Mouse (Mus musculus): Measurements from ENCODE around the gene Sult2b1. TPM values are rescaled to one million over a fixed set of nuclear protein-coding genes. Genes with fewer than 3 reads are reported as not detected.
A peak's percentile ranks its signal among the peaks of the same experiment; 100 is the strongest.

Sult2b1 gene
- polyA plus RNA-seq (2012): 0.04 TPM in 1 of 2 replicates, not detected in the other

GRCm38 (mm10) chr7:45784524-45785372 lies at the start of gene Sult2b1:
Gene Sult2b1, minus strand, starts transcription at chr7:45784669.
- H3K36me3 ChIP-seq (ENCODE audit: control insufficient read depth): no peaks in the 10 kb centered on the region
- H3K9me3 ChIP-seq (ENCODE audit: control insufficient read depth, low read length): peaks cover 3% of the 10 kb centered on the region; the same call in 1 of the 2 replicates
- H3K27me3 ChIP-seq (ENCODE audit: control insufficient read depth): peaks cover 78% of the 10 kb centered on the region
- peak within 1 kb of the TSS; percentile 53 for H3K4me3 ChIP-seq (replicated peaks)
- TF ChIP-seq GATA1 (IDR thresholded peaks at IDR 0.05; ENCODE audit: low read length): no peak
- TF ChIP-seq TAL1 (IDR thresholded peaks at IDR 0.05; ENCODE audit: low read length): no peak
- H3K4me1 ChIP-seq (ENCODE audit: control insufficient read depth): peaks cover 7% of the 10 kb centered on the region

DNA sequence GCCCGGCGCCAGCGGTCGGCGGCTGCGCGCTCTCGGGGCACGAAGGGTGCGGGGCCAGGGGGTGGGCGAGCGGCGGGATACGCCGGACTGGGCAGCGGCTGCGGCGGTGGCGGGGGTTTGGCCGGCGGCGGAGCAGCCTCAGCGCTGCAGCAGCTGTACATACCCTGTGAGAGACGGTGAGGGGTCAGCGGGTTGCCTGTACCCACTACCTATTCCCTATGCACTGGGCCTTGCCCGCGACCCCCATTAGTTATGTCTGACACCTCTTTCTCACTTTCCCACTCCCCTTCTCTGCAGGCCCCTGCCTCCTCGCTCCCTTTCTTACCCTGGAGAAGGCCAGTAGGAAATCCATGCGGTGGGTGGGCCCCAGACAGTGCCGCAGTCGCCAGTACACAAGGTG lies 49.5 kb upstream of the Sult2b1 start:
- H3K9me3 ChIP-seq (ENCODE audit: control insufficient read depth, low read length): peaks cover 3% of the 10 kb centered on the region; the same call in 1 of the 2 replicates
- H3K36me3 ChIP-seq (ENCODE audit: control insufficient read depth): peaks cover 7% of the 10 kb centered on the region
- no peak for TF ChIP-seq TAL1 (IDR thresholded peaks at IDR 0.05; ENCODE audit: low read length)
- TF ChIP-seq GATA1 (IDR thresholded peaks at IDR 0.05; ENCODE audit: low read length): no peak
- peaks cover 57% of the 10 kb centered on the region for H3K27me3 ChIP-seq (ENCODE audit: control insufficient read depth)
- no peak overlapping the region for H3K4me3 ChIP-seq (replicated peaks)
- H3K4me1 ChIP-seq (ENCODE audit: control insufficient read depth): peaks cover 25% of the 10 kb centered on the region

GRCm38 (mm10) chr7:45833148-45833790 lies 48.8 kb upstream of the Sult2b1 start:
- TF ChIP-seq TAL1 (IDR thresholded peaks at IDR 0.05; ENCODE audit: low read length) (no peak), GATA1 (IDR thresholded peaks at IDR 0.05; ENCODE audit: low read length) (no peak)
- Histone ChIP-seq H3K9me3 (ENCODE audit: control insufficient read depth, low read length) (peaks cover 3% of the 10 kb centered on the region; the same call in 1 of the 2 replicates), H3K4me1 (ENCODE audit: control insufficient read depth) (peaks cover 25% of the 10 kb centered on the region), H3K36me3 (ENCODE audit: control insufficient read depth) (peaks cover 13% of the 10 kb centered on the region), H3K4me3 (replicated peaks) (no peak overlapping the region), H3K27me3 (ENCODE audit: control insufficient read depth) (peaks cover 57% of the 10 kb centered on the region)

- peaks cover 3% of the 10 kb centered on the region; the same call in 1 of the 2 replicates for H3K9me3 ChIP-seq (ENCODE audit: control insufficient read depth, low read length)
- peaks cover 57% of the 10 kb centered on the region for H3K27me3 ChIP-seq (ENCODE audit: control insufficient read depth)
- TF ChIP-seq GATA1 (IDR thresholded peaks at IDR 0.05; ENCODE audit: low read length): no peak
- no peak for TF ChIP-seq TAL1 (IDR thresholded peaks at IDR 0.05; ENCODE audit: low read length)
- H3K36me3 ChIP-seq (ENCODE audit: control insufficient read depth): peaks cover 22% of the 10 kb centered on the region
- H3K4me1 ChIP-seq (ENCODE audit: control insufficient read depth): peaks cover 25% of the 10 kb centered on the region
- H3K4me3 ChIP-seq (replicated peaks): no peak overlapping the region
Measured at GRCm38 (mm10) chr7:45832428-45832827, 48.0 kb upstream of the Sult2b1 start.

DNA sequence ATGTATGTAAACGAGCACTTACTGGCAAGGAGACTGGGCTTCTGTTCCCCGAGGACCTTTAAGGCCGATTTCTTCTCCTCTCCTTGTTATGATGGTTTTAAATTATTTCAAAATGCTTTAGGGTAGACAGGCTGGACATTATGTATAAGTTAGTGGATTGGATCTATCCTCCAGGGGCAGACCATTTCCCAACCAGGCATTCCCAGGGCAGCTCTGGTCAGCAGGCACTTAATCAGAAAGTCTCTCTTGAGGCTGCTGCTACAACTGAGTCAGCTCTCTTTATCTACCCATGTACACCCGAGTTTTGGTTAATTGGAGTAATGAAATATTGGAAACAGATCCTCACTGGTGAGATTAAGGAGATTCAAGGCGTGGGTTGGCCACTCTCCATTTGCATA lies 46.7 kb upstream of the Sult2b1 start:
- no peak for TF ChIP-seq GATA1 (IDR thresholded peaks at IDR 0.05; ENCODE audit: low read length)
- no peak for TF ChIP-seq TAL1 (IDR thresholded peaks at IDR 0.05; ENCODE audit: low read length)
- Histone ChIP-seq H3K4me1 (ENCODE audit: control insufficient read depth) (peaks cover 25% of the 10 kb centered on the region), H3K27me3 (ENCODE audit: control insufficient read depth) (peaks cover 54% of the 10 kb centered on the region), H3K4me3 (replicated peaks) (peak overlapping the region; percentile 83), H3K36me3 (ENCODE audit: control insufficient read depth) (peaks cover 35% of the 10 kb centered on the region), H3K9me3 (ENCODE audit: control insufficient read depth, low read length) (peaks cover 3% of the 10 kb centered on the region; the same call in 1 of the 2 replicates)

GRCm38 (mm10) chr7:45830427-45831127 lies 46.1 kb upstream of the Sult2b1 start, which contains the start of gene Grwd1:
Gene Grwd1, minus strand, starts transcription at chr7:45830944.
- Histone ChIP-seq H3K9me3 (ENCODE audit: control insufficient read depth, low read length) (peaks cover 3% of the 10 kb centered on the region; the same call in 1 of the 2 replicates), H3K4me3 (replicated peaks) (peak within 1 kb of the TSS; percentile 83), H3K36me3 (ENCODE audit: control insufficient read depth) (peaks cover 40% of the 10 kb centered on the region), H3K27me3 (ENCODE audit: control insufficient read depth) (peaks cover 50% of the 10 kb centered on the region), H3K4me1 (ENCODE audit: control insufficient read depth) (peaks cover 25% of the 10 kb centered on the region)
- TF ChIP-seq GATA1 (IDR thresholded peaks at IDR 0.05; ENCODE audit: low read length): no peak
- TF ChIP-seq TAL1 (IDR thresholded peaks at IDR 0.05; ENCODE audit: low read length): no peak

- TF ChIP-seq TAL1 (IDR thresholded peaks at IDR 0.05; ENCODE audit: low read length) (no peak), GATA1 (IDR thresholded peaks at IDR 0.05; ENCODE audit: low read length) (no peak)
- H3K9me3 ChIP-seq (ENCODE audit: control insufficient read depth, low read length): no peaks in the 10 kb centered on the region
- H3K27me3 ChIP-seq (ENCODE audit: control insufficient read depth): peaks cover 11% of the 10 kb centered on the region
- H3K4me1 ChIP-seq (ENCODE audit: control insufficient read depth): peaks cover 25% of the 10 kb centered on the region
- peaks cover 70% of the 10 kb centered on the region for H3K36me3 ChIP-seq (ENCODE audit: control insufficient read depth)
- H3K4me3 ChIP-seq (replicated peaks): no peak overlapping the region
Measured at GRCm38 (mm10) chr7:45826631-45827030, 42.2 kb upstream of the Sult2b1 start.

GRCm38 (mm10) chr7:45824598-45824997 lies 40.1 kb upstream of the Sult2b1 start, which contains the start of gene Kcnj14:
Gene Kcnj14, minus strand, starts transcription at chr7:45824782.
- Histone ChIP-seq H3K27me3 (ENCODE audit: control insufficient read depth) (peaks cover 1% of the 10 kb centered on the region; the same call in 1 of the 2 replicates), H3K4me1 (ENCODE audit: control insufficient read depth) (peaks cover 7% of the 10 kb centered on the region), H3K9me3 (ENCODE audit: control insufficient read depth, low read length) (no peaks in the 10 kb centered on the region), H3K4me3 (replicated peaks) (no peak within 1 kb of the TSS), H3K36me3 (ENCODE audit: control insufficient read depth) (peaks cover 70% of the 10 kb centered on the region)
- TF ChIP-seq TAL1 (IDR thresholded peaks at IDR 0.05; ENCODE audit: low read length) (no peak), GATA1 (IDR thresholded peaks at IDR 0.05; ENCODE audit: low read length) (no peak)
